Comparison of ENCODE assay signal across 8 mouse cellular contexts in genomic region chr4:134766277-134766676, GRCm38 (mm10). TPM values are rescaled to one million over a fixed set of nuclear protein-coding genes. Genes with fewer than 3 reads are reported as not detected.
DNase-seq lines count a peak whose midpoint lies in the region; ATAC-seq and TF ChIP-seq lines count a peak whose summit lies in the region.

No protein-coding gene starts in this region.

- H3K27me3 ChIP-seq in kidney, postnatal 0 days (ENCODE audit: insufficient read depth, low read length), result no peaks in the 10 kb centered on the region
- no peaks in the 10 kb centered on the region for H3K27me3 ChIP-seq in liver, postnatal 0 days (ENCODE audit: insufficient read depth, low read length)

- peak overlapping the region; percentile 67 for H3K4me3 ChIP-seq in kidney, postnatal 0 days (replicated peaks; ENCODE audit: low read depth, low read length)
- H3K4me3 ChIP-seq in embryonic fibroblast, embryonic 13.5 days (ENCODE audit: insufficient read depth, low read length), result peak overlapping the region; percentile 96
- peak overlapping the region; percentile 84 for H3K4me3 ChIP-seq in liver, postnatal 0 days (ENCODE audit: low read depth, low read length)

- peak overlapping the region; percentile 62; the same call in 1 of the 2 replicates for H3K27ac ChIP-seq in kidney, postnatal 0 days
- H3K27ac ChIP-seq in embryonic fibroblast, embryonic 13.5 days (ENCODE audit: insufficient read depth, low read length), result no peak overlapping the region
- H3K27ac ChIP-seq in liver, postnatal 0 days (ENCODE audit: low read depth), result peak overlapping the region; percentile 81

- TF ChIP-seq POLR2A in embryonic fibroblast, embryonic 13.5 days (IDR thresholded peaks at IDR 0.05; ENCODE audit: low read depth, low read length), result no peak

- peak overlapping the region; percentile 85 for H3K9ac ChIP-seq in kidney, postnatal 0 days (ENCODE audit: low read depth, low read length)
- H3K9ac ChIP-seq in liver, postnatal 0 days (replicated peaks), result peak overlapping the region; percentile 95

- H3K4me2 ChIP-seq in kidney, postnatal 0 days (ENCODE audit: low read length), result peak overlapping the region; percentile 94
- H3K4me2 ChIP-seq in liver, postnatal 0 days (ENCODE audit: low read depth, low read length), result peak overlapping the region; percentile 98

- no peak for ATAC-seq in kidney, postnatal 0 days (replicated peaks; ENCODE audit: low FRiP score, low read depth)
- ATAC-seq in liver, postnatal 0 days, result no peak

- no peak for TF ChIP-seq CTCF in kidney, postnatal 0 days (IDR thresholded peaks at IDR 0.05; ENCODE audit: low read depth)
- TF ChIP-seq CTCF in embryonic fibroblast, embryonic 13.5 days (IDR thresholded peaks at IDR 0.05; ENCODE audit: borderline replicate concordance, insufficient read depth, low read length), result no peak
- no peak for TF ChIP-seq CTCF in liver, postnatal 0 days (IDR thresholded peaks at IDR 0.05; ENCODE audit: low read depth)

- TF ChIP-seq EP300 in liver, postnatal 0 days (IDR thresholded peaks at IDR 0.05; ENCODE audit: low read depth), result no peak

- H3K36me3 ChIP-seq in kidney, postnatal 0 days (ENCODE audit: insufficient read depth, low read length), result no peaks in the 10 kb centered on the region
- H3K36me3 ChIP-seq in liver, postnatal 0 days (replicated peaks; ENCODE audit: insufficient read depth, low read length), result no peaks in the 10 kb centered on the region

- 33% methylated on average over 6 of the region's 6 CpGs for WGBS in kidney, postnatal 0 days
- WGBS in liver, postnatal 0 days (ENCODE audit: insufficient replicate concordance), result 58% methylated on average over 6 of the region's 6 CpGs

- peak; percentile 46 for DNase-seq in cerebellum, adult 9-10 months
- DNase-seq in cerebellum, adult 18-20 months, result no peak
- DNase-seq in kidney, postnatal 0 days (ENCODE audit: low spot score), result no peak
- no peak for DNase-seq in kidney, adult 18-20 months
- DNase-seq in liver, postnatal 0 days, result no peak
- DNase-seq in urinary bladder, postnatal 10 days (ENCODE audit: low spot score), result no peak
- no peak for DNase-seq in MN1 (ENCODE audit: low spot score)

- no peaks in the 10 kb centered on the region for H3K9me3 ChIP-seq in kidney, postnatal 0 days (replicated peaks; ENCODE audit: low read length)
- no peaks in the 10 kb centered on the region for H3K9me3 ChIP-seq in liver, postnatal 0 days (ENCODE audit: low read length)

- H3K4me1 ChIP-seq in kidney, postnatal 0 days (replicated peaks; ENCODE audit: insufficient read depth, low read length), result peaks cover 23% of the 10 kb centered on the region
- peaks cover 11% of the 10 kb centered on the region for H3K4me1 ChIP-seq in embryonic fibroblast, embryonic 13.5 days (ENCODE audit: control insufficient read depth, insufficient read depth, low read length)
- peaks cover 65% of the 10 kb centered on the region for H3K4me1 ChIP-seq in liver, postnatal 0 days (ENCODE audit: insufficient read depth)

RNA-seq across cellular contexts. Expression of gene Ldlrap1, which starts 1.5 kb away (rescaled TPM):
- polyA plus RNA-seq in kidney, postnatal 0 days (2015; fragmentation: Nextera tagmentation; extraction: Ambion mirVana), result 21.2 and 21.3 TPM in 2 replicates
- 13.3 and 16.5 TPM in 2 replicates for polyA plus RNA-seq in embryonic fibroblast, embryonic 13.5 days (2011; ENCODE audit: insufficient read length, low read depth, missing spikeins)
- polyA plus RNA-seq in liver, postnatal 0 days (2015; fragmentation: Nextera tagmentation; extraction: Ambion mirVana), result 14.8 and 15.4 TPM in 2 replicates
